Mouse (Mus musculus): Measurements from ENCODE around the gene Gm3115. TPM values are rescaled to one million over a fixed set of nuclear protein-coding genes. Genes with fewer than 3 reads are reported as not detected.

Gene Gm3115
- polyA plus RNA-seq (2012; rRNA removed; ENCODE audit: low replicate concordance) = not detected in 2 replicates

DNA sequence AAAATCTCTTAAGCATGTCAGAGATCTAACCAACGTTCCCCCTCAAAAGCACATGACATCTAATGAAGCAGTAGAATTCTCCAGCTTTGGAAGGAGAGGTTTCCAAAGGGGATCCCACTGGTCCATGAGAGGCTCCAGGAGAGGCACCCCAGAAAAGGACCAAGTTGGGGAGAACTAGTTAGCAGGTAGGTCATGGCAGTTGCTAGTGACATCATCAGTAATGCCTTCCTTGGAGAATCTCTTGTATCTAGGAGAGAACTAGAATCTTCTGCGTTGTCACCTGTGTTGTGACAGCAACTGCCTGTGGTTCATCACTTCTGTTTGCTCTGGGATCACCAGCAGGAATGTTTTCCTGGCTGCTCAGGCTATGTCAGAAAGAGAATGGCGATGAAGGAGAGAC is at the start of gene Gm3115:
Gene Gm3115 (plus strand): TSS at position 301 of the 400 bp plus-strand sequence.

GRCm38 (mm10) chr14:4110426-4110825 is 26.5 kb downstream of the Gm3115 start, which contains the start of gene Gm8108:
Gene Gm8108, plus strand, starts transcription at chr14:4110526.

Other genes with a start within 250 kb of the Gm3115 start
- not detected in 2 replicates for gene Gm3033, start 237.9 kb upstream of the Gm3115 start, polyA plus RNA-seq (2012; rRNA removed; ENCODE audit: low replicate concordance)
- gene Gm2916, start 199.9 kb upstream of the Gm3115 start, polyA plus RNA-seq (2012; rRNA removed; ENCODE audit: low replicate concordance) = not detected in 2 replicates
- gene Gm3029, start 152.4 kb upstream of the Gm3115 start, polyA plus RNA-seq (2012; rRNA removed; ENCODE audit: low replicate concordance) = not detected in 2 replicates
- not detected in 2 replicates for gene Gm3095, start 120.6 kb upstream of the Gm3115 start, polyA plus RNA-seq (2012; rRNA removed; ENCODE audit: low replicate concordance)
- not detected in 2 replicates for gene Gm3099, start 85.7 kb upstream of the Gm3115 start, polyA plus RNA-seq (2012; rRNA removed; ENCODE audit: low replicate concordance)
- not detected in 2 replicates for gene Gm5796, start 60.2 kb upstream of the Gm3115 start, polyA plus RNA-seq (2012; rRNA removed; ENCODE audit: low replicate concordance)
- gene Gm8108, start 26.4 kb downstream of the Gm3115 start, polyA plus RNA-seq (2012; rRNA removed; ENCODE audit: low replicate concordance) = not detected in 2 replicates
- gene Gm3127, start 80.9 kb downstream of the Gm3115 start, polyA plus RNA-seq (2012; rRNA removed; ENCODE audit: low replicate concordance) = not detected in 2 replicates
- not detected in 2 replicates for gene Gm2974, start 98.5 kb downstream of the Gm3115 start, polyA plus RNA-seq (2012; rRNA removed; ENCODE audit: low replicate concordance)
- gene Gm3138, start 165.5 kb downstream of the Gm3115 start, polyA plus RNA-seq (2012; rRNA removed; ENCODE audit: low replicate concordance) = not detected in 2 replicates
- gene Gm3149, start 233.2 kb downstream of the Gm3115 start, polyA plus RNA-seq (2012; rRNA removed; ENCODE audit: low replicate concordance) = not detected in 2 replicates

All from duodenum, adult 2 months (tissue).